Mouse (Mus musculus) lung, postnatal 0 days (tissue): ENCODE data around the gene C2.
A peak's percentile ranks its signal among the peaks of the same experiment; 100 is the strongest.

Source experiments
- CTCF ChIP-seq: IDR thresholded peaks from 2 replicates; pipeline ENCODE4 v1.5.1; 2016; ENCODE audit warnings: antibody characterized with exemption, mild to moderate bottlenecking
- EP300 ChIP-seq: IDR thresholded peaks from 2 replicates; pipeline ENCODE4 v1.6.1; 2016; ENCODE audit warnings: antibody characterized with exemption, mild to moderate bottlenecking, control low read depth

DNA sequence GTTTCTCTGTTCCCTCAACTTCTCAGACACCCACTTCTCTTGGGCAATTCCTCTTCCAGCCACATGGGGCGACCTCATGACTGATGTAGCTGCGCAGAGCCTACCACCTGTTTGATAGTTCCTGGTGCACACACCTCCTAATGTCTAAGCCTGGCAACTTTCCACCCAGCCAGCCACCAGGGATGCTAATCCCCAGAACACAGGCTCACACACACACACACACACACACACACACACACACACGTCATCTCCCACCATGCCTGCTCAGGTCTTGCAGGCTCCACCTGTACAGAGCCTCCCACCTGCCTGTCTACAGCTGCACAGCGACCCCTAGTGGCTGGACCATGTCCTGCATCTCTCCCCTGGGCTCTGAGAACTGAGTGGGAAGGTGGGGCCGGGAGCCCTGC is 13.9 kb upstream of the C2 start:
- TF ChIP-seq EP300 (no peak), CTCF (peak; percentile 98)
